Mouse (Mus musculus): ENCODE results near the gene Fbxw14.
"Not testable (repeated sequence)": the region's sequence is repeated elsewhere in the genome, so short reads cannot be mapped to it uniquely, and the experiment has no call there.

The Fbxw14 gene

GRCm38 (mm10) chr9:109287576-109287975 lies at the start of gene Fbxw14:
TSS of gene Fbxw14 (minus strand) at chr9:109287676.
- not testable (repeated sequence) for DNase-seq (ENCODE audit: low read depth, low spot score)

GRCm38 (mm10) chr9:109263041-109263440 lies 24.4 kb downstream of the Fbxw14 start:
- DNase-seq (ENCODE audit: low read depth, low spot score), result no peak

GRCm38 (mm10) chr9:109234654-109235053 lies 52.8 kb downstream of the Fbxw14 start, which contains the start of gene Fbxw20:
TSS of gene Fbxw20 (minus strand) at chr9:109234754.
- no peak for DNase-seq (ENCODE audit: low read depth, low spot score)
